Mouse (Mus musculus) kidney, adult 2 months (tissue): Measurements from ENCODE around the gene Myo1b. TPM values are rescaled to one million over a fixed set of nuclear protein-coding genes. Genes with fewer than 3 reads are reported as not detected.

Experiments used
- DNase-seq: peaks from one replicate; pipeline ENCODE4 v3.0.0; 2021
- H3K27ac ChIP-seq: fragments of 200-500 bp; 2 replicates; pipeline ENCODE4 v1.5.1; 2012; ENCODE audit warnings: low read depth, low read length, control low read depth, inconsistent platforms; ENCODE audit not compliant: insufficient read depth
- H3K27me3 ChIP-seq: fragments of 200-500 bp; replicated peaks from 2 replicates; pipeline ENCODE4 v1.6.1; 2012; ENCODE audit warnings: mild to moderate bottlenecking, moderate library complexity, low read length, inconsistent platforms; ENCODE audit not compliant: control insufficient read depth, insufficient read depth
- H3K36me3 ChIP-seq: fragments of 200-500 bp; 2 replicates; pipeline ENCODE4 v1.6.1; 2012; ENCODE audit warnings: mild to moderate bottlenecking, moderate library complexity, low read length, inconsistent platforms; ENCODE audit not compliant: control insufficient read depth, insufficient read depth
- H3K4me1 ChIP-seq: fragments of 200-500 bp; 2 replicates; pipeline ENCODE4 v1.6.1; 2011; ENCODE audit warnings: low read length; ENCODE audit not compliant: control insufficient read depth, insufficient read depth
- H3K4me3 ChIP-seq: fragments of 200-500 bp; 2 replicates; pipeline ENCODE4 v1.5.1; 2011; ENCODE audit warnings: mild to moderate bottlenecking, low read depth, low read length, control low read depth; ENCODE audit not compliant: insufficient read depth
- CTCF ChIP-seq: fragments of 200-500 bp; conservative IDR thresholded peaks from 2 replicates; pipeline ENCODE4 v1.5.1; 2011; ENCODE audit warnings: low read depth, mild to moderate bottlenecking, control low read depth, low read length, moderate library complexity, mixed read lengths; ENCODE audit not compliant: insufficient read depth, insufficient read length
- POLR2A ChIP-seq: fragments of 200-500 bp; IDR thresholded peaks from one replicate; pipeline ENCODE4 v1.6.1; 2011; ENCODE audit warnings: low read depth, low read length, control low read depth
- WGBS: fragments of 180-500 bp; shearing (Covaris S2); methylation state at CpG from one replicate; pipeline ENCODE4 v1.1.7; 2018; 5-methylcytosine and 5-hydroxymethylcytosine counted together
- polyA plus RNA-seq: library from polyadenylated mRNA; depleted of rRNA; stranded (reverse); fragments of >200 nt; gene quantifications from 2 replicates; pipeline ENCODE4 v1.2.3, GENCODE M21; 2012

The Myo1b gene
- polyA plus RNA-seq, 1 experiment, result 5.8 TPM

DNA sequence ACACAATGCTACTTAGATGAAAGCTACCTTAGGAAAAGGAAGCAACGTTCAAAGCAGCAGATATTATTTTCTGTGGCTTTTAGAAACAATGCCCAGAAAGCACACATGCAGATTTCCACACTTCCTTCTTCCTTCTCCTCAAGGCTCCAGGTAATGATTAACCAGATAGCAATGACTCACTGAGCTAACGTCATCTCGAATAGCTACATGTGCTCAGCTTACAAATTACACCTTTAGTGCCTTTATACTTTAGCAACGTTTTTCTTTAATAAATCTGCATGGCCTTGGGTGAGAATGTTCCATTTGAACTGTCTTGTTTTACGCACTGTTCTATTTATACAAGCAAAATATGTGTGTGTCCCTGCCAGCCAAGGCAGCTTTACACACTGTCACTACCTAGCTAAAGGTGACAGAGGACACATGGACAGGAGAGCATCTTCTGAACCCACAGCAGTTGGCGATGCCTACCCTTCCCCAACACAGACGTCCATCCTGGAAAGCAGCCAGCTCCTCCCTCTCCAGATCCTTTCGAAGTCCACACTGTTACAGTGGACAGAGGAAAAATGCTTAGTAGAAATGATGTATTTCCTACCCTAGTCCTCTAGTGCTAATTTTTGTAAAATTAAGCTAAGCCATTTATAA lies 66.2 kb downstream of the Myo1b start:
- peaks cover 7% of the 10 kb centered on the region for H3K4me1 ChIP-seq
- TF ChIP-seq POLR2A, result no peak
- no peak overlapping the region for H3K27ac ChIP-seq
- no peak overlapping the region for H3K4me3 ChIP-seq
- WGBS, result 13% methylated on average over 8 of the region's 8 CpGs
- DNase-seq, result peak; percentile 70
- no peaks in the 10 kb centered on the region for H3K27me3 ChIP-seq
- H3K36me3 ChIP-seq, result no peaks in the 10 kb centered on the region

DNA sequence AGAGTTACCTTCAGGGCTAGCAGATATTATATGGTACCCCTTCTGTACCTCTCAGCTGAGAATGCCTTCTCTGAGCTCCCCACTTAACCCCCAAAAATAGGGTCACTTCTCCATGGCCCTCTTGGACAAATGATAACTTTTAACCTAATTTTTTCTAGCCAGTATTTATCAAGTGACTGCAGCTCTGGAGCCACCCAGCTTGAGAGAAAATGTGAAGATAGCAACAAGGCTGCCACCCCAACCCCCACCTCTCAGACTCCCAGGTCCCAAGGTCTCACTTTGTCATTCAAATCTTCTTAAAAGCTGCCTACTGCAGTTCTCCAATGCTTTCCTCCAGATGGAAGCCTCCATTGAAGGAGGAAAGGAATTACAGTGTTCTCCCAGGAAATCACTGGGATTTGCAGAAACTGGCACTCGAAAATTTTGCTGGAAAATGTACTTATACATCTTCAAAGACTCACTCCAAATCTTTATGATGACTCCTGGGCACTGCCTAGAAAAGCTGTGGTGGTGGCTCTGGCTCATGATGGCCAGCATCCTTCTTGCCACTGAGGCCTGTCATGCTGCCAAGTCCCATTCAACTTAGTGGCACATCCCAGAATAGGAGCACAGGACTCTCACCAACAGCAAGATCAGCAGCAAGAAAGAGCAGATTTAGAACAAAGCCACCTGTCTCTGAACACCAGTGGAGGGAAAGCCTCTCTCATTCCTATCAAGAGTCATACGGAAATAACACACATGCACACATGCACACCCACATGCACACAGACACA lies 70.4 kb downstream of the Myo1b start:
- peaks cover 7% of the 10 kb centered on the region for H3K4me1 ChIP-seq
- no peak overlapping the region for H3K4me3 ChIP-seq
- H3K27me3 ChIP-seq, result no peaks in the 10 kb centered on the region
- H3K27ac ChIP-seq, result no peak overlapping the region
- DNase-seq, result no peak
- WGBS, result 81% methylated on average over 2 of the region's 2 CpGs
- no peak for TF ChIP-seq POLR2A
- no peak for TF ChIP-seq CTCF
- H3K36me3 ChIP-seq, result no peaks in the 10 kb centered on the region

DNA sequence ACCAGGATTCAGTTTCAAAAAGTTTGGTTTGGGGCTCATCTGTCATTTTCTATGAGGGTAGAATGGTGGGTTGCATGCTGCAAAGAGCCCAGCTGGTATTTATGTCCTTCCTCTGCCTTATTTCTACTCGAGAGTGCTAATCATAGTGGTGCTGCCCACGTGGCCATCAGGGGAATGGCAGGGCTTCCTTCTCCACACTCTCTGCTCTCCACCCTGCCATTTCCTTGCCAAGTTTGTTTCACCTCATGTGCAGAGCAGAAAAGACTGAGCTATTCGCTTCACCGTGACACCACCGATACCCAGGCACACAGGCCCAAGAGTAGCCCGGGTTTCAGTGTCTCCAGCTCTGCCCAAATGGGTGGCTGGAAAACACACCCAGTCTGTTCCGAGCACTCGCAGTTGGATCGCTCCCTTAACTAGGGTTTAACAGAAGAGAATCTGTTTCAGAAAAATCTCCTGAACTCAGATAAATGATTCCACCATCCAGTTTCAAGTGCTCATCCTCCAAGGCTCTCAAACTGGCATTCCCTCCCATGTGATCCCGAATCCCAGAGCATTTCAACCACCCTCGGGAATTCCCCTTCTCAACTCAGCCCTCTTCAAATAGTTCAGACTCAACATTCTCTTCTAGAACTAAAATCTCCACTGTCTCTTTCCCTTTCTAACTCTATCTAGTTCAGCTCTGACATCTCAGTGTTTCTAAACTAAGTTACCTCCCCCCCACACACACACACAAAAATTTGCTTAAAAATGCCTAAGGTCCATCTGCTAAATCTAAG lies 77.8 kb downstream of the Myo1b start:
- 65% methylated on average over 11 of the region's 11 CpGs for WGBS
- no peak overlapping the region for H3K27ac ChIP-seq
- no peaks in the 10 kb centered on the region for H3K27me3 ChIP-seq
- DNase-seq, result peak; percentile 38
- H3K4me1 ChIP-seq, result 0 out of 2 replicates have a peak, but pooled peaks cover 4% of the 10 kb centered on the region
- TF ChIP-seq CTCF, result peak; percentile 28; the same call in 1 of the 2 replicates
- no peak for TF ChIP-seq POLR2A
- no peaks in the 10 kb centered on the region for H3K36me3 ChIP-seq
- H3K4me3 ChIP-seq, result no peak overlapping the region

DNA sequence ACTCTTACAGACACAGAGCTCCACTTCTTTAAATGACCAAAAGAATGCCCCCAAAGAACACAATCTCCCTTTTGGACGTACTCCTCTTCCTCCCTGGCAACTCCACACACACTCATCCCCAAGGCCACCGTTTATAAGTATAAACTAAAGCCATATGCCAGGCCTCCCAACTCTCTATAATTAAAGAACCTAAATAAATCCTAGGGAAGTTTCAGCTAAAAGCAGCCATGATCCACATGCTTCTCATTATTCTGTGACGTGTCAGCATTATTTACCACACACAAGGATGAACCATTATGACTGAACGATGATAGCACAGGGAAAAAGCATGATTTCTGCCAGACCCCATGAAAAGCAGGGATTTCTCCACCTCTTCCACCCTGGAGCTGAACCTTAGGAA lies 78.6 kb downstream of the Myo1b start:
- no peaks in the 10 kb centered on the region for H3K36me3 ChIP-seq
- no peak overlapping the region for H3K4me3 ChIP-seq
- 85% methylated on average over 4 of the region's 4 CpGs for WGBS
- 0 out of 2 replicates have a peak, but pooled peaks cover 4% of the 10 kb centered on the region for H3K4me1 ChIP-seq
- TF ChIP-seq CTCF (no peak), POLR2A (no peak)
- no peak for DNase-seq
- no peak overlapping the region for H3K27ac ChIP-seq
- no peaks in the 10 kb centered on the region for H3K27me3 ChIP-seq

DNA sequence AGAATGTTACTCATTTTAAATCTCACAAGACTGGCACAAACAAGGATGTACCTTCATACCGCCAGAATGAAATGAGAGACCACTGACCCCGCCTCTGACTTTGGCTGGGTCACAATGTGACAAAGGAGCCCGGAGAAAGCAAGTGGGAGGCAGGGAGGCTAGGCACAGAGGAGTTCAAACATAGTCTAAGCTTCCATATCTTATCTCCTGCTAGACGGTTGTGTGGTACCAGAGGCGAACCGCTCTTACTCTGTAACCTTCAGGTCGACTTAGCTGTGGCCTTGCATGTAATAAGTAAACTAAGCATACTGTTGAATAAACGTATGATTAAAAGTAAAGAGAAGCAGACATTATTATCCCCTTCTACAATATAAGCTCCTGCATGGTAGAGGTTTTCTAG lies 80.1 kb downstream of the Myo1b start:
- Histone ChIP-seq H3K4me1 (0 out of 2 replicates have a peak, but pooled peaks cover 4% of the 10 kb centered on the region), H3K27me3 (no peaks in the 10 kb centered on the region), H3K27ac (no peak overlapping the region), H3K36me3 (no peaks in the 10 kb centered on the region), H3K4me3 (no peak overlapping the region)
- 59% methylated on average over 8 of the region's 8 CpGs for WGBS
- no peak for DNase-seq
- no peak for TF ChIP-seq POLR2A
- no peak for TF ChIP-seq CTCF

DNA sequence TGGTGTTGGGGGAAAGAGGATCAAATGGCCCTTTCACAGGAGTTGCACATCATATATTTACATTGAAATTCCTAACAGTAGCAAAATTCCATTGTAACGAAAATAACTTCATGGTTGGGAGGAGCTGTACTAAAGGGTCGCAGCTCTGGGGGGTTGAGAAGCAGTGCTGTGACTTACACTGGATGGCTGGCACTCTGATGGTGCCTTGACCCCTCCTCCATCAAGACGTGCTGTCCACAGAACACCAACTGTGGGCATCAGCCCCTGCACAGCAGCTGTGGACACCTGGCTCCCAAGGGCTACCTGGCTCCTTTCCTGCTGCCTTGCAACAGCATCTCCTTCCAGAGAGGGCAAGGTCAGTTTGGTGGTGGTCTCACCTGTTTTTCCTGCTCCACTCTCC lies 81.8 kb downstream of the Myo1b start:
- no peaks in the 10 kb centered on the region for H3K27me3 ChIP-seq
- H3K4me1 ChIP-seq, result 0 out of 2 replicates have a peak, but pooled peaks cover 4% of the 10 kb centered on the region
- WGBS, result 58% methylated on average over 3 of the region's 3 CpGs
- no peak for TF ChIP-seq CTCF
- no peak for TF ChIP-seq POLR2A
- no peak overlapping the region for H3K4me3 ChIP-seq
- H3K27ac ChIP-seq, result no peak overlapping the region
- no peak for DNase-seq
- no peaks in the 10 kb centered on the region for H3K36me3 ChIP-seq

DNA sequence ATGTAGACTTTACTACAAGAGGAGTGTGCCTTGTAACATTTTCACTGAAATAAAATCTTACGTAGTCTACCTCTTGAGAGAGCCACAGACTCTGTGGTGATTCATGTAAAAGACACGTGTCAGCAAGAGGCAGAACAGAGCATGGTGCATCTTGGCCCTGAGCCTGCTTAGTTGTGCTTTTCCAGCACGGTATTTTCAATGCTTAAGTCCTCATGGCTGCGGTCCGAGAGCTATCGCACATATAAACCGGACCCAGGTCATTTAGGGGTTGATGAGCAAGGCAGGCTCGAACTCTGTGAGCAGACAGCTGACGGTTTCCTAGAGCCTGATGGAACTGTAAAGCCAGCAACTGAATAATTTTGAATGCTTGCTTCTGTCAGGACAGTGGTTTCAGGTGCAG lies 86.5 kb downstream of the Myo1b start:
- no peak overlapping the region for H3K27ac ChIP-seq
- H3K4me3 ChIP-seq, result no peak overlapping the region
- 75% methylated on average over 9 of the region's 9 CpGs for WGBS
- no peaks in the 10 kb centered on the region for H3K36me3 ChIP-seq
- DNase-seq, result no peak
- TF ChIP-seq POLR2A (no peak), CTCF (no peak)
- no peaks in the 10 kb centered on the region for H3K4me1 ChIP-seq
- no peaks in the 10 kb centered on the region for H3K27me3 ChIP-seq
